Mouse (Mus musculus) cerebellum, postnatal 10 days (tissue): ENCODE results near the gene Slmap.
A peak's percentile ranks its signal among the peaks of the same experiment; 100 is the strongest.
"Not testable (repeated sequence)": the region's sequence is repeated elsewhere in the genome, so short reads cannot be mapped to it uniquely, and the experiment has no call there.

Source experiments
- DNase-seq, 2 experiments: peaks; one replicate each; pipeline ENCODE4 v3.0.0; 2021; ENCODE audit warnings: mixed read lengths in 2 of 2

Slmap gene

DNA sequence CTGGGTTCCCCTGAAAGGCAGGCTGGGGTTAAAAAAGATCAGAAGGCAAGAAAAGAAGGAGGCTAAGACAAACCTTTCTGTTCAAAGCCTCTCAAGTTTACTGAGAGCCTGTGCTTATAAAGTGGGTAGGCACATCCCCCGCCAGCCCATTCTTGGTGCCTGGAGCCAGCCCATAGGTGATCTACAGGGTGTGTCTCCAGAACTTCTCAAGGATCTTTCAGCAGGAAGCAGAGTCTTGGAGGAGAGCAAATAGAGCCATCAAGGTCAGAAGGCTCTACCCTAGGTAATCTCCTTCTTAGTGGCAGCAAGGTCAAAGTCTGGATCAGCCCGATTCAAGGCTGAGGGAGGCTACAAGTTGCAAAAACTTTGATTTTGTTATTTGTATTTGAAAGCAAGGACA, 149.1 kb downstream of the Slmap start:
- not testable (repeated sequence) for DNase-seq

- no peak for DNase-seq
Measured at GRCm38 (mm10) chr14:26379071-26379470, 155.7 kb downstream of the Slmap start.

DNA sequence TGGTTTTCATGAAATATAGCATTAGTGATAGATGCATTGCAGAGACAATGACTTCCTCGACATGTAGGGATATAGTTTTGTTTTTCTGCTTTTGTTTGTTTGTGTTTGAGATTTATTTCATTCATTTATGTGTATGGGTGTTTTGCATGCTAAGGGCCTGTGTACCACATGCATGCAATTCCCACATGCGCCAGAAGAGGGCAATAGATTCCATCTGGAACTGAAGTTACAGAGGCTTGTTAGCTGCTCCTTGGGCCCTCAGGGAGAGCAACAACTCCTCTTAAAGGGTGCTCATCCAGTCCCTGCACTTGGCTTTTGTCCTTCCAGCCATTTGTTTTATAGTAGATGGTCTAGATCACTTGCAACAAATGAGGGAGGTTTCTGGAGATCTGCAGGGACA, 158.1 kb downstream of the Slmap start:
- peak; percentile 79 to 84 for DNase-seq
